Mouse (Mus musculus) MEL (cell line): ENCODE results near the gene Ccdc158.

Experiments
- CTCF ChIP-seq, 3 experiments: IDR thresholded peaks in 2 of 3; conservative IDR thresholded peaks in 1 of 3; 2 replicates each; pipeline ENCODE4 v1.5.1; 2011 to 2012; ENCODE audit warnings: low read length in 3 of 3, low read depth in 2 of 3, mild to moderate bottlenecking in 2 of 3, improper control_type of control experiment in 1 of 3, inconsistent platforms in 1 of 3, mixed read lengths in 1 of 3, moderate library complexity in 1 of 3; ENCODE audit not compliant: control insufficient read depth in 1 of 3, insufficient read depth in 1 of 3, poor library complexity in 1 of 3, severe bottlenecking in 1 of 3
- ETS1 ChIP-seq: IDR thresholded peaks from 2 replicates; pipeline ENCODE4 v1.6.1; 2012; ENCODE audit warnings: low read depth, mild to moderate bottlenecking, inconsistent platforms, low read length, improper control_type of control experiment, moderate library complexity
- JUND ChIP-seq: IDR thresholded peaks from 2 replicates; pipeline ENCODE4 v1.6.1; 2011; ENCODE audit warnings: low read depth, mild to moderate bottlenecking, improper control_type of control experiment, low read length
- KAT2A ChIP-seq: conservative IDR thresholded peaks from 2 replicates; pipeline ENCODE4 v1.6.1; 2012; ENCODE audit warnings: low read depth, low read length, improper control_type of control experiment, inconsistent platforms
- MXI1 ChIP-seq: IDR thresholded peaks from 2 replicates; pipeline ENCODE4 v1.6.1; 2011; ENCODE audit warnings: mild to moderate bottlenecking, low read depth, low read length, improper control_type of control experiment
- POLR2A ChIP-seq, 2 experiments: IDR thresholded peaks; 2 replicates each; pipeline ENCODE4 v1.6.1; 2011 to 2012; ENCODE audit warnings: low read length in 2 of 2, mild to moderate bottlenecking in 2 of 2, control low read depth in 1 of 2, improper control_type of control experiment in 1 of 2, low read depth in 1 of 2, moderate library complexity in 1 of 2; ENCODE audit not compliant: control insufficient read depth in 1 of 2, insufficient read depth in 1 of 2, poor library complexity in 1 of 2
- TAL1 ChIP-seq: IDR thresholded peaks from 2 replicates; pipeline ENCODE4 v1.6.1; 2012; ENCODE audit warnings: mild to moderate bottlenecking, inconsistent platforms, low read length, moderate library complexity, mixed read lengths
- TCF12 ChIP-seq: IDR thresholded peaks from 2 replicates; pipeline ENCODE4 v1.6.1; 2014; ENCODE audit warnings: low read depth, mild to moderate bottlenecking, inconsistent platforms, low read length, improper control_type of control experiment, moderate library complexity
- USF1 ChIP-seq: IDR thresholded peaks from 2 replicates; pipeline ENCODE4 v1.6.1; 2014; ENCODE audit warnings: low read depth, mild to moderate bottlenecking, inconsistent platforms, low read length, improper control_type of control experiment, moderate library complexity
- ZMIZ1 ChIP-seq: IDR thresholded peaks from 2 replicates; pipeline ENCODE4 v1.6.1; 2012; ENCODE audit warnings: low read depth, mild to moderate bottlenecking, inconsistent platforms, low read length, improper control_type of control experiment, moderate library complexity

- TF ChIP-seq ZMIZ1 = no peak
- no peak for TF ChIP-seq USF1
- TF ChIP-seq JUND = no peak
- no peak for TF ChIP-seq POLR2A (IDR thresholded peaks at IDR 0.05; ENCODE audit: control insufficient read depth in 1 of 2, insufficient read depth in 1 of 2, low read depth in 1 of 2, low read length in 2 of 2, poor library complexity in 1 of 2)
- TF ChIP-seq MXI1 = no peak
- TF ChIP-seq CTCF (IDR thresholded peaks at IDR 0.05 in 2 of 3, conservative IDR thresholded peaks at IDR 0.05 in 1 of 3; ENCODE audit: control insufficient read depth in 1 of 3, insufficient read depth in 1 of 3, low read depth in 2 of 3, low read length in 3 of 3, poor library complexity in 1 of 3, severe bottlenecking in 1 of 3) = no peak
- TF ChIP-seq KAT2A = no peak
- TF ChIP-seq ETS1 = no peak
- no peak for TF ChIP-seq TCF12
- no peak for TF ChIP-seq TAL1
Observed at GRCm38 (mm10) chr5:92698131-92698836, 23.2 kb upstream of the Ccdc158 start.
